ENCODE assay signal across 27 mouse cellular contexts in the genomic region with DNA sequence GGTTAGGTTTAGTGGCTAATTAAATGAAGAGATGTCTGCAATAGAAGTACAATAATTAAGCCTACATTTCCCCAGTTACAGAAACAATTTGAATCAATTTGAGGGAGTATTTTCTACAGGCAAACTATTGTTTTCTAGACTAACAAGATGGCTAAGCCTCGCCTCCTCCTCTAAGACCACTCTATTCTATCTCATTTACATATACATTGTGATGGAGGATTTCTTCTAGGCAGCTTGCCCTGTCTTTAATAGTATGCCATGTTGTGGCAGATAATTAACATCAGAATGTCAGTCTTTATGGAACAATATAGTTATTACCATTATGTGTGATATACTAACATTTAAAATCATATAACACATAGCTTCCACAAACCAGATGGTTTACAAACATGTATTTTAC.
DNase-seq lines count a peak whose midpoint lies in the region; ATAC-seq lines count a peak whose summit lies in the region.
"Had no signal": no experiment of that assay in that cellular context is flagged by ENCODE, and none has a peak within 500 bp of the region (broad histone marks: within the 10 kb centered on the region; RNA-seq: fewer than 3 reads in every experiment).

No protein-coding gene starts in this region.

- no peak for DNase-seq in urinary bladder, postnatal 14 days (ENCODE audit: low spot score)
- DNase-seq in cerebellum, adult 11 months, result no peak
- no peak for DNase-seq in cerebellum, postnatal 25 days
- DNase-seq: adrenal gland, postnatal 10 days; adrenal gland, postnatal 36 days; B cell, adult 2 months; cerebellum, adult 18-20 months; cerebellum, adult 9-10 months; cerebellum, postnatal 14 days; gastrocnemius, adult 2 months; gastrocnemius, postnatal 14 days; heart, adult 11 months; kidney, adult 18-20 months had no signal

- ATAC-seq in hindbrain, embryonic 12.5 days (ENCODE audit: low FRiP score), result 0 out of 2 replicates have a peak, but pooled peaks have one; percentile 52
- ATAC-seq in hindbrain, embryonic 16.5 days, result no peak
- ATAC-seq in forebrain, embryonic 12.5 days (ENCODE audit: low FRiP score), result peak; percentile 75; the same call in 1 of the 2 replicates
- peak; percentile 70 for ATAC-seq in forebrain, embryonic 15.5 days (replicated peaks)
- ATAC-seq: hindbrain, postnatal 0 days; inflammation-experienced regulatory T-cells, adult 6 months; intestine, embryonic 16.5 days; Patski had no signal

- H3K9ac ChIP-seq in hindbrain, embryonic 12.5 days, result no peak overlapping the region
- no peak overlapping the region for H3K9ac ChIP-seq in hindbrain, embryonic 16.5 days (ENCODE audit: low read depth, low read length)
- no peak overlapping the region for H3K9ac ChIP-seq in forebrain, embryonic 12.5 days
- H3K9ac ChIP-seq in forebrain, embryonic 15.5 days (replicated peaks), result no peak overlapping the region
- H3K9ac ChIP-seq: embryonic facial prominence, embryonic 12.5 days; embryonic facial prominence, embryonic 15.5 days; hindbrain, embryonic 13.5 days had no signal

- no peak overlapping the region for H3K27ac ChIP-seq in hindbrain, embryonic 12.5 days
- H3K27ac ChIP-seq in hindbrain, embryonic 16.5 days (ENCODE audit: low read depth, low read length), result no peak overlapping the region
- no peak overlapping the region for H3K27ac ChIP-seq in forebrain, embryonic 12.5 days
- H3K27ac ChIP-seq in forebrain, embryonic 15.5 days (replicated peaks), result no peak overlapping the region
- H3K27ac ChIP-seq: embryonic facial prominence, embryonic 12.5 days; embryonic facial prominence, embryonic 15.5 days; gastrocnemius, adult 2 months; hindbrain, embryonic 13.5 days; hindbrain, postnatal 0 days had no signal

- H3K27me3 ChIP-seq in hindbrain, embryonic 12.5 days, result no peaks in the 10 kb centered on the region
- no peaks in the 10 kb centered on the region for H3K27me3 ChIP-seq in hindbrain, embryonic 16.5 days (replicated peaks; ENCODE audit: control insufficient read depth, insufficient read depth, low read length)
- H3K27me3 ChIP-seq in forebrain, embryonic 12.5 days, result no peaks in the 10 kb centered on the region
- H3K27me3 ChIP-seq in forebrain, embryonic 15.5 days, result no peaks in the 10 kb centered on the region
- H3K27me3 ChIP-seq: CH12.LX; embryonic facial prominence, embryonic 12.5 days; embryonic facial prominence, embryonic 15.5 days; hindbrain, embryonic 13.5 days; Patski had no signal

- H3K9me3 ChIP-seq in hindbrain, embryonic 12.5 days (replicated peaks), result no peaks in the 10 kb centered on the region
- no peaks in the 10 kb centered on the region for H3K9me3 ChIP-seq in hindbrain, embryonic 16.5 days (ENCODE audit: control insufficient read depth, low read length)
- H3K9me3 ChIP-seq in forebrain, embryonic 12.5 days, result no peaks in the 10 kb centered on the region
- no peaks in the 10 kb centered on the region for H3K9me3 ChIP-seq in forebrain, embryonic 15.5 days
- H3K9me3 ChIP-seq: embryonic facial prominence, embryonic 12.5 days; embryonic facial prominence, embryonic 15.5 days; hindbrain, embryonic 13.5 days had no signal

- H3K4me2 ChIP-seq in hindbrain, embryonic 12.5 days (replicated peaks), result no peak overlapping the region
- H3K4me2 ChIP-seq in hindbrain, embryonic 16.5 days (ENCODE audit: low read length), result no peak overlapping the region
- H3K4me2 ChIP-seq in forebrain, embryonic 12.5 days, result no peak overlapping the region
- no peak overlapping the region for H3K4me2 ChIP-seq in forebrain, embryonic 15.5 days (replicated peaks)
- H3K4me2 ChIP-seq: embryonic facial prominence, embryonic 12.5 days; embryonic facial prominence, embryonic 15.5 days; heart, embryonic 11.5 days; hindbrain, embryonic 13.5 days had no signal

- 75% methylated on average over 1 of the region's 1 CpGs for WGBS in hindbrain, embryonic 12.5 days
- 45% methylated on average over 1 of the region's 1 CpGs for whole genome bisulfite sequencing in hindbrain, embryonic 16.5 days
- WGBS in forebrain, embryonic 12.5 days, result 24% methylated on average over 1 of the region's 1 CpGs
- WGBS in forebrain, embryonic 15.5 days, result 23% methylated on average over 1 of the region's 1 CpGs

- H3K36me3 ChIP-seq in hindbrain, embryonic 12.5 days, result no peaks in the 10 kb centered on the region
- no peaks in the 10 kb centered on the region for H3K36me3 ChIP-seq in hindbrain, embryonic 16.5 days (ENCODE audit: control insufficient read depth, insufficient read depth, low read length)
- H3K36me3 ChIP-seq in forebrain, embryonic 12.5 days (replicated peaks), result no peaks in the 10 kb centered on the region
- no peaks in the 10 kb centered on the region for H3K36me3 ChIP-seq in forebrain, embryonic 15.5 days
- H3K36me3 ChIP-seq: embryonic facial prominence, embryonic 12.5 days; embryonic facial prominence, embryonic 15.5 days; G1E; hindbrain, embryonic 13.5 days had no signal

- H3K4me1 ChIP-seq in hindbrain, embryonic 12.5 days, result 0 out of 2 replicates have a peak, but pooled peaks cover 5% of the 10 kb centered on the region
- peaks cover 12% of the 10 kb centered on the region for H3K4me1 ChIP-seq in hindbrain, embryonic 16.5 days (ENCODE audit: control insufficient read depth, insufficient read depth, low read depth, low read length)
- peaks cover 8% of the 10 kb centered on the region; the same call in 1 of the 2 replicates for H3K4me1 ChIP-seq in forebrain, embryonic 12.5 days
- peaks cover 27% of the 10 kb centered on the region for H3K4me1 ChIP-seq in forebrain, embryonic 15.5 days

- H3K4me3 ChIP-seq in hindbrain, embryonic 12.5 days, result no peak overlapping the region
- no peak overlapping the region for H3K4me3 ChIP-seq in hindbrain, embryonic 16.5 days (ENCODE audit: low read length)
- no peak overlapping the region for H3K4me3 ChIP-seq in forebrain, embryonic 12.5 days (replicated peaks)
- H3K4me3 ChIP-seq in forebrain, embryonic 15.5 days, result no peak overlapping the region
- H3K4me3 ChIP-seq: embryonic facial prominence, embryonic 12.5 days; embryonic facial prominence, embryonic 15.5 days; gastrocnemius, adult 2 months; hindbrain, embryonic 13.5 days had no signal
